Mouse (Mus musculus) brain, adult 10 weeks (tissue): ENCODE data around the gene Il23r. TPM values are rescaled to one million over a fixed set of nuclear protein-coding genes. Genes with fewer than 3 reads are reported as not detected.

Source experiments
- polyA plus RNA-seq: library from polyadenylated mRNA; stranded (reverse); fragments of 350-450 nt; fragmentation: Illumina TruSeq; extraction: RNeasy Lipid Tissue Mini Kit (QIAGEN cat#74804); gene quantifications from one replicate; pipeline ENCODE4 v1.2.3, GENCODE M21; 2015; ENCODE audit warnings: low read depth, low replicate concordance

The Il23r gene
- polyA plus RNA-seq = not detected

GRCm38 (mm10) chr6:67491755-67492154 lies at the start of gene Il23r:
Il23r (minus strand) TSS chr6:67491855.

GRCm38 (mm10) chr6:67535777-67536054 lies 44.1 kb upstream of the Il23r start, which contains the start of gene Tacstd2:
Tacstd2 (minus strand) TSS chr6:67535796.

GRCm38 (mm10) chr6:67375982-67376391 lies 115.7 kb downstream of the Il23r start, which contains the start of gene Il12rb2:
Il12rb2 (minus strand) TSS chr6:67376188.

Other genes starting within 250 kb of the Il23r start
- gene Il12rb2, start 115.7 kb downstream of the Il23r start, polyA plus RNA-seq = not detected
- gene Tacstd2, start 43.9 kb upstream of the Il23r start, polyA plus RNA-seq = 0.43 TPM